Mouse (Mus musculus) spleen, adult 2 months (tissue): ENCODE measurements around the gene Rab4a.

Source experiments
- CTCF ChIP-seq: fragments of 200-500 bp; IDR thresholded peaks from 2 replicates; pipeline ENCODE4 v1.5.1; 2011; ENCODE audit warnings: mild to moderate bottlenecking, inconsistent platforms; ENCODE audit not compliant: insufficient read depth, insufficient read length, insufficient replicate concordance; ENCODE audit errors: extremely low read depth
- POLR2A ChIP-seq: fragments of 200-500 bp; IDR thresholded peaks from 2 replicates; pipeline ENCODE4 v1.6.1; 2011; ENCODE audit warnings: low read depth, low read length, inconsistent platforms

- TF ChIP-seq CTCF: no peak
- no peak for TF ChIP-seq POLR2A
These were observed 11.2 kb downstream of the Rab4a start for GRCm38 (mm10) chr8:123816939-123817338.
